Mouse (Mus musculus) embryonic facial prominence, embryonic 13.5 days (tissue): Measurements from ENCODE around the gene Gm16434. TPM values are rescaled to one million over a fixed set of nuclear protein-coding genes. Genes with fewer than 3 reads are reported as not detected.
"Not testable (repeated sequence)": the region's sequence is repeated elsewhere in the genome, so short reads cannot be mapped to it uniquely, and the experiment has no call there.

Experiments
- ATAC-seq: fragments of 200-750 bp; cut with Nextera tagmentation; 2 replicates; pipeline ENCODE4 v1.8.0; 2017; ENCODE audit warnings: low read depth; ENCODE audit not compliant: insufficient number of reproducible peaks, insufficient read depth, low FRiP score, low TSS enrichment
- H3K27ac ChIP-seq: fragments of 300-500 bp; sonication (generic); 2 replicates; pipeline ENCODE4 v1.5.1; 2015; ENCODE audit warnings: moderate library complexity, mild to moderate bottlenecking, inconsistent platforms
- H3K27me3 ChIP-seq: fragments of 300-500 bp; sonication (generic); 2 replicates; pipeline ENCODE4 v1.6.1; 2015; ENCODE audit warnings: mild to moderate bottlenecking, inconsistent platforms
- H3K36me3 ChIP-seq: fragments of 300-500 bp; sonication (generic); 2 replicates; pipeline ENCODE4 v1.6.1; 2015; ENCODE audit warnings: mild to moderate bottlenecking, inconsistent platforms
- H3K4me1 ChIP-seq: fragments of 300-500 bp; sonication (generic); 2 replicates; pipeline ENCODE4 v1.6.1; 2015; ENCODE audit warnings: inconsistent platforms
- H3K4me2 ChIP-seq: fragments of 300-500 bp; sonication (generic); 2 replicates; pipeline ENCODE4 v1.6.1; 2015; ENCODE audit warnings: moderate library complexity, mild to moderate bottlenecking, inconsistent platforms
- H3K4me3 ChIP-seq: fragments of 300-500 bp; sonication (generic); 2 replicates; pipeline ENCODE4 v1.5.1; 2015; ENCODE audit warnings: mild to moderate bottlenecking, inconsistent platforms
- H3K9ac ChIP-seq: fragments of 300-500 bp; sonication (generic); 2 replicates; pipeline ENCODE4 v1.6.1; 2015; ENCODE audit warnings: mild to moderate bottlenecking, inconsistent platforms
- H3K9me3 ChIP-seq: fragments of 300-500 bp; sonication (generic); 2 replicates; pipeline ENCODE4 v1.6.1; 2016; ENCODE audit warnings: inconsistent platforms
- WGBS: fragments of 180-500 bp; shearing (Covaris S2); methylation state at CpG from one replicate; pipeline ENCODE4 v1.1.7; 2015; ENCODE audit warnings: mixed read lengths; 5-methylcytosine and 5-hydroxymethylcytosine counted together
- polyA plus RNA-seq: library from polyadenylated mRNA; unstranded; fragments of >200 nt; fragmentation: Nextera tagmentation; extraction: Ambion mirVana; gene quantifications from 2 replicates; pipeline ENCODE4 v1.2.1, GENCODE M21; 2015

The Gm16434 gene
- not detected in 2 replicates for polyA plus RNA-seq

DNA sequence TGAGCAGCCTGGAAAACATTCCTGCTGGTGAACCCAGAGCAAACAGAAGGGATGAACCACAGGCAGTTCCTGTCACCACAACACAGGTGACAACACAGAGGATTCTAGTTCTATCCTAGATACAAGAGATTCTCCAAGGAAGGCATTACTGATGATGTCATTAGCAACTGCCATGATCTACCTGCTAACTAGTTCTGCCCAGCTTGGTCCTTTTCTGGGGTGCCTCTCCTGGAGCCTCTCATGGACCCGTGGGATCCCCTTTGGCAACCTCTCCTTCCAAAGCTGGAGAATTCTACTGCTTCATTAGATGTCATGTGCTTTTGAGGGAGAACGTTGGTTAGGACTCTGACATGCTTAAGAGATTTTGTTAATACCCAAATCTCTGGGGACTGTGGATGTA is at the start of gene Gm16434:
Gm16434 (minus strand) TSS at position 101 of the 400 bp plus-strand sequence.
- H3K27me3 ChIP-seq, H3K9ac ChIP-seq, H3K36me3 ChIP-seq, H3K4me3 ChIP-seq, H3K27ac ChIP-seq, ATAC-seq, H3K4me1 ChIP-seq, H3K4me2 ChIP-seq, H3K9me3 ChIP-seq: not testable (repeated sequence)
- no CpG with 5 or more reads among the region's 2 CpGs for WGBS

DNA sequence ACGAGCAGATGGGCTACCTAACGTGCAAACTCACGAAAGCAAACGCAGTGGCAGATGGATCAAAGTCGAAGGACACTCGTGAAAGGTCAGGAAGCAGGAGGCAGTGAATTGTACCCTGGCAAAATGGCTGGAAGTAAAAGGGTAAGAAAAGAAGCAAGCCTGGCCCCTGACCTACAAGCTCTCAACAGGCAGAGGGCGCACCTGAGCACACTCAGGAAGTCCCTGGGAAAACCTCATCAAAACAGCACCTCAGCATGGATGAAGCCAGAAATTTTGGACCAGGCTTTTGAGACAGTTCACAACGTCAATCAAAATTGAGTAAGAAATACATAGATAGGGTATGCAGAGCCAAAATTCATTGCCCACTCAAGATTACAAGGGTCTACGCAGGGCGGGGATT is 49.2 kb upstream of the Gm16434 start:
- not testable (repeated sequence) for H3K4me1 ChIP-seq, H3K9ac ChIP-seq, H3K4me3 ChIP-seq, ATAC-seq, H3K27ac ChIP-seq, H3K4me2 ChIP-seq, H3K27me3 ChIP-seq, H3K9me3 ChIP-seq, H3K36me3 ChIP-seq
- 6% methylated on average over 8 of the region's 10 CpGs for WGBS

DNA sequence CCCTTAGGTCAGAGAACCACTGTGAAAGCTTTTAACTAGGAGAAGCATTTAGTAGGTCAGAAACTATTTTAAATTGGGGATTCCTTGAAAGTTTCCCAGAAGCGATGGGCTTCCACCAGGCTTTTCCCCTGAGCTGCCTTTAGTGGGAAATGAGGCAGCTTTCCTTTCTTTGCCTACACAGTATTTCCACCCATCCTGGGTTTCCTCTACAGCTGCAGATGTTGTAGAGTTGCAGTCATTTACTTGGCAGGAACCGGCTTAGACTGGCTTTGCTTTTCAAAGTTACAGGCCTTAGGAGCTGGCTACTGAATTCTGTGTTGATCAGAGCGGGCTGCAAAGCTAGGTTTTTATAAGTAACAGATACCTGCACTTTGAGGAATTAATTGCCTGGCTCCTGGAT is 5.7 kb upstream of the Gm16434 start:
- H3K4me1 ChIP-seq, ATAC-seq, H3K27ac ChIP-seq, H3K9me3 ChIP-seq, H3K4me2 ChIP-seq, H3K36me3 ChIP-seq, H3K4me3 ChIP-seq, H3K9ac ChIP-seq, H3K27me3 ChIP-seq: not testable (repeated sequence)
- 66% methylated on average over 3 of the region's 3 CpGs for WGBS

DNA sequence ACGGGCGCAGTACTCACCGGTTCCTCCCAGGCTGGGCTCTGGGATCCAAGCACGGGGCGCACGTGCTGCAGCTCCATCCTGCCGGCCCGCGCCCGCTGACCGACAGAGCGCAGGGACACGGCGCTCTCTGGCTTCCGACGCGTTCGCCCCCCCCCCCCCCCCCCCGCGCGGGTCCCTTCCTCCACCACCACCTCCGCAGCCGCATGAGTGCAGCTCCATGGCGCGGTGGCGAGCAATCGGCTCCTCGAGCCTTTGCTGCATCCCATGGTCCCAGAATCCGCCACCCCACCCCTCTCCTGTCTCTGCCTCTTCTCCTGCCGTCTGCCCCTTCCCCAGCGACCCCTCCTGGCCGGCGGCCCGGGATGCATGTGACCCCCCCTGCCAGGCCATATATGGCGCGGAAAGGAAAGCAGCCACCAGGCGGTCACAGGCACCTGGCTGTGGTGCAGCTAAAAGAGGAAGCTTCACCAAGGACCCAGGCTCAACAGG is 19.8 kb downstream of the Gm16434 start, which contains the start of gene Gm3512:
Gm3512 (minus strand) TSS at position 51 of the 489 bp plus-strand sequence.
- H3K4me1 ChIP-seq, H3K4me3 ChIP-seq, H3K27me3 ChIP-seq, H3K36me3 ChIP-seq, H3K9ac ChIP-seq, H3K4me2 ChIP-seq, H3K9me3 ChIP-seq, ATAC-seq, H3K27ac ChIP-seq: not testable (repeated sequence)
- WGBS: no CpG with 5 or more reads among the region's 37 CpGs

Other genes with a start within 250 kb of the Gm16434 start
- not detected in 2 replicates for gene Gm6356, start 220.7 kb downstream of the Gm16434 start, polyA plus RNA-seq
- 0.76 and 1.8 TPM in 2 replicates for gene Gm10406, start 167.1 kb downstream of the Gm16434 start, polyA plus RNA-seq
- not detected in 2 replicates for gene Gm3685, start 149.6 kb downstream of the Gm16434 start, polyA plus RNA-seq
- gene Gm3696, start 93.9 kb downstream of the Gm16434 start, polyA plus RNA-seq: 0.80 and 1.3 TPM in 2 replicates
- not detected in 2 replicates for gene Gm6676, start 69.1 kb downstream of the Gm16434 start, polyA plus RNA-seq
- 4.3 and 7.5 TPM in 2 replicates for gene Gm3512, start 20.0 kb downstream of the Gm16434 start, polyA plus RNA-seq
- gene Gm3727, start 70.2 kb upstream of the Gm16434 start, polyA plus RNA-seq: not detected in 2 replicates
- 0.54 and 1.3 TPM in 2 replicates for gene Gm3739, start 120.5 kb upstream of the Gm16434 start, polyA plus RNA-seq
- not detected in 2 replicates for gene Gm5797, start 137.9 kb upstream of the Gm16434 start, polyA plus RNA-seq
- gene Gm8374, start 170.6 kb upstream of the Gm16434 start, polyA plus RNA-seq: not detected in 2 replicates